Mouse (Mus musculus) spleen, adult 18-20 months (tissue): ENCODE results near the gene Hdgfl2.

Experiments
- DNase-seq, 2 experiments: peaks; one replicate each; pipeline ENCODE4 v3.0.0; 2022; ENCODE audit warnings: mixed read lengths in 2 of 2

Gene Hdgfl2

DNA sequence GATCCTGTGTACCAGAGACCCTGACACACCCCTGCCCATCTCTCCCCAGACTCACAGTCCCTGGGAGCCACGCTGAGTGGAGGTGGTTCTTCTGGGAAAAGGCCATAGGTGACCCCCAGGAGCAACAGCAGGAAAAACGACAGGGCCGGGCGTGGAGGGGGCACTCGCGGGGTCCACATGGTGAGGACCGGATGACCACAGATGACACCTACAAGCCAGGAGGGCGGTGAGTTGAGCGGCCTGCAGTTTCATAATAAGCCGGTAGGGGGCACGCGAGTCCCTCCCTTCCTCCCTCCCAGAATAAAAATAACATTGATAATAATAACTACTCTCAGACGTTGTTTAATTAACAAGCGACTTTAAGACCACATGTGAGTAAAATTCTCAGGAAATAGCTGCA, 53.2 kb downstream of the Hdgfl2 start:
- peak; percentile 52 to 76 for DNase-seq

DNA sequence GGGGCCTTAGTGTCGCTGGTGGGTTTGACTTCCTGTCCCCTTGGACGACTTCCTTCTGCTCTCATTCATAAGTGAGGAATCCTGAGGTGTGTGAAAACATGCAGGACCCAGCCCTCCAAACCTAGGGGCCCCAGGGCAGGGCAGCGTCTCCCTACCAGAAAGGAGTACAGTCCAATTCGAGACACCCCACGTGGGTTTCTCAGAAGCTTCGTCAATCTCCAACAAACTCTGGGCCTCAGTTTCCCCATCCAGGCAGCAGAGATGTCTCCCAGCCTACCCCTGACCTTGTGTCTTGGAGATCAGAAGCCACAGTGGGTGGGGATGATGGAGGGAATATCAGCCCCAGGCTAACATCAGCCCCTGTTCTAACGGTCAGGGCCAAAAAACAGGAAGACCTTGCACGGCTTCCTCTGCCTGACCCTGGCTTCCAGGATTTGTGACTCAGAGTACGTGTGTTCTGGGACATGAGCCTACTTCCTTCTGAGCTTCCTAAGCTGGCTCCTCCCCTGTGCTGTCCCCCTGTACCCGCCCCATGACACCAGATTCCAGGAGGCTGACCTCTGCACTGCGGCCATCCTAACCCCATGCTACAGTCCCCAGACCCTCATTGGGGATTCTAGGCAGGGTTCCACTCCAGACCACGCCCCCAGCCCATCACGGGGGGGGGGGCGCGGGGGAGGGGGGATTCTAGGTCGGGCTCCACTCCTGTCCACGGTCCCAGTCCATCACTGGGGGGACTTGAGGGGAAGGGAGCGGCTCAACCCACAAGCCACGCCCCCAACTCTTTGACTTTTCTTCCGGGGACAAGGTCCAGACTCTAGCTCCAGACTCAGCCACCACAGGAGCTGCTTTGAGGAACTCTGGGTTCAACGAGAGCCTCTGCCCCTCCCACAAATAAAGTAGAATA, 54.3 kb downstream of the Hdgfl2 start:
- peak in 1 of 2 experiments; percentile 42 for DNase-seq

- DNase-seq, result peak; percentile 59 to 83
Measured at GRCm38 (mm10) chr17:56134463-56134971, 55.1 kb downstream of the Hdgfl2 start.

GRCm38 (mm10) chr17:56136558-56136957, 57.1 kb downstream of the Hdgfl2 start:
- no peak for DNase-seq

DNA sequence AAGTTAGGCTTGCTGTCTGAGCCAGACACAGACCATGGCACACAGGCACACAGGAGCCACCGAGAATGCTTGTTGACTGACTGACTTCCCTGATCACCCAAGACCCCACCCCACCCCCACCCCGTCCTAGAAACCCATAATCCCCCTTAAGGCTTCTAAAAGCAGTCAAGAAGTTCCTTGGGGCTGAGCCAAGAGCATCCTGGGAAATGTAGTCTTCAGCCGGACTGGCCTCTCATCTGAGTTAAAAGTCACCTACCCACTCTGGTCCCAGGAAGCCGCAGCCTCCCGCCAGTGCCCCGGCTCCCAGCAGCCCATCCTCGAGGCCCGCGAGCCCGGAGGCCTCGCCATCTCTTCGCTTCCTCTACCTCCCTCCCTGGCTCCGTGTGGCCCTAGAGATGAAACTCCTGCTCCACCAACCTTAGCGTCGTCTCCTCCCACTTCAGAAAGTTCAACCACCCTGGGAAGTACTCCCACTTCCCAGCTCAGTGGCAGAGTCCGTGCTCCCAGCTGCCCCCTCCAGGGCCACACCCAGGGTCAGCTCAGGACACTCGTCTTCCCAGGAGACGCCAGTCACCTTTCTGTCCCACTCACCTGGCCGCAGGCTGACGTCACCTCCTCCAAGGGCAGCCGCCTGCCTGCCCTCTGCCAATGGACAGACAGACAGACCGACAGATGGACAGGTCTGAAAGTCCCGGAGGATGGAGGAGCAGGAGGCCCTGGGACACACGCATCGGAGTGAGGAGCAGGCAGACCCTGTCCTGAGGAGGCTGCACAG, 58.6 kb downstream of the Hdgfl2 start:
- DNase-seq, result no peak

DNA sequence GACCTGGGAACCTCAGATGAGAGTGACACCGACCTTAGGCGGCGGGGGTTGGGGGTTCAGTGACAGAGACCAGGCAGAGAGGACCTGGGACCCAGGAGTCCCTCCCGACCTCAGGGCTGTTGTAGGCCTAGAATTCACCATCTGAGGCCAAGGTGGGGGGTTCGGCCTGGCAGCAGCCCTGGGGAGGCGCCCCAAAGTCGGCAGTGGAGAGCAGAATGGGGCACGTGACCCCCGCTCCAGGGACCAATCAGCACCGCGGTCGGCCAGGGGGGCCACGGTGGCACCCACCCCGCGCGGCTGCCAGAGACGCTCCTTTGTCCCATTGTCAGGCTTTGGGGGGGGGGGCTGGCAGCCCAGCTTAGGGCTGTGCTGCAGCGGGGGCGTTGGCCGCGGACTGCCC, 59.9 kb downstream of the Hdgfl2 start:
- DNase-seq, result no peak

- peak in 1 of 2 experiments; percentile 45 for DNase-seq
Measured at GRCm38 (mm10) chr17:56139858-56140595, 60.6 kb downstream of the Hdgfl2 start, which contains the start of gene Sema6b. Gene Sema6b, minus strand, starts transcription at chr17:56140343.

DNA sequence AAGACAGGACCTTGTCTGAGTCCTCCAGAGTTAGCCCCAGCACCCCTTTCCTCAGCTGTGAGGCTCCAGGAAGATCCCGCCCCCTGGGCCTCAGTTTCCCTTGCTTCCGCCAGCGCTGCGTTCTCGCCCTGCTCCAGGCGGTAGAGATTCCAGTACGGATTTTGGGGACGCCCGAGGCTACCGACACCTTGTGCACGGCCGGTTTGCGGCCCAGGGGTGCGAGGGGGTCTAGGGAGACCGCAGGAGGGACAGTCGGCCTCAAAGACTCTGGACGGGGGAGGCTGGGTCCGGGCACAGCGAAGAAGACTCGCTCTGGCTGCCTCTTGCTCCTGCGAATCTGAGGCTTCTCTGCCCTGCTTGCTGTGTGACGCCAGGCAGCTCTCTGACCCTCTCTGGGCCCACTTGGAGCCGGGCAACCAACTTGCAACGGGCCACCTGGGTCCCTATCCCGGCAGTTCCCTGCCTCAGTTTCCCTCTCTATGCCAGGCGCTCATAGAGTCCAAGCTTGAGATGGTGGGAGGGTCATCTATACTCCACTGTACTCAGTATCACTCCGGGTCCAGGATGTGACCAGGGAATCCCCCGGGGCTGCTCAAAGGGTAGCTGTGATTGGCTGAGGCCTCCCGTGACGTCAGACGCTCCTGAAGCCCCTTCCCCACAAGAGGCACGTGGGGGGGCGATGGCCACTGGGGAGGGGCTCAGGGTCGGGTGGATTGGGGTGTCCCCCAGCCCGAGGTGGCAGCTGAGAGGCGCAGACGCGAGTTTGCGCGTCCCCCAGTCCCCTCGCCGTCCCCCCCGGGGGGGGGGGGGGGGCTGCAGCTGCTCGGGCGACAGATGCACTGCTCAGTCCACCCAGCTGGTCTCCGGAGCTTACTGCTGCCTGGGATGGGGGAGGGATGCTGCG, 62.5 kb downstream of the Hdgfl2 start:
- DNase-seq, result no peak

DNA sequence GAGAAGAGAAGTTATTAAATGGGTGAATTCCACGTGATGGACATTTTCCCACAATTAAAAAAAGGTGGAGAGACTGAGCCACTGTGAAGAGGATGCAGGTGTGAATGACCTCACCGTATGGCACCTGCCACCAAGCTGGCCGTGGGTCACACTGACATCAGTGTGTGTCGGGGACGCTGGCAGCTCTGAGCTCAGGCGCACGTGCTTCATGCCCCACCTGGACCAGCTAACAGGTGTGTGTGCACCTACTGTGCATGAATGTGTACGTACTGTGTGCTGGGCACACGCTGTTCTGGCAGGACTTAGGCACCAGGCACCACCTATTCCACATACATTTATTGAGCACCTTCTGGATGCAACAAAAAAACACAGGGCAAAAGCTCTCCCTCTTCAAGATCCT, 65.1 kb downstream of the Hdgfl2 start:
- no peak for DNase-seq

DNA sequence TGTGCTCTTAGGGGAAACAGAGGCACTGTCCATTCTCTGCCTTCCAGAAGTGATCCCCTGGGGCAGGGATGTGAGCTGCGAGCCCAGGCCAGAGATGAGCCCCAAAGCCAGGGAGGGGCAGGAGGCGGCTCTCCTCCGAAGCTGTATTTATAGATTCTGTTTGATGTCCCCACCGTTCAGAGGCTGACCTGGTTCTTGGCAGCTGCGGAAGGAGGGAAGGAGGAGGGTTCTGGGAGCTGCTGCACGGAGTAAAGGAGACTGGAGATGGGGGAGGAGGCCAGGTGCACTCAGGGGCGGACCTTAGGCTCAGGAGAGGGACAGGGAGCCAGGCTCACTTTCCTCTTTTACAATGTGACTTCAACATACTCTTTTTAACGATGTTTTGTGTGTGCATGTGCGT, 66.7 kb downstream of the Hdgfl2 start:
- DNase-seq, result no peak

GRCm38 (mm10) chr17:56147420-56147819, 68.0 kb downstream of the Hdgfl2 start:
- no peak for DNase-seq

DNA sequence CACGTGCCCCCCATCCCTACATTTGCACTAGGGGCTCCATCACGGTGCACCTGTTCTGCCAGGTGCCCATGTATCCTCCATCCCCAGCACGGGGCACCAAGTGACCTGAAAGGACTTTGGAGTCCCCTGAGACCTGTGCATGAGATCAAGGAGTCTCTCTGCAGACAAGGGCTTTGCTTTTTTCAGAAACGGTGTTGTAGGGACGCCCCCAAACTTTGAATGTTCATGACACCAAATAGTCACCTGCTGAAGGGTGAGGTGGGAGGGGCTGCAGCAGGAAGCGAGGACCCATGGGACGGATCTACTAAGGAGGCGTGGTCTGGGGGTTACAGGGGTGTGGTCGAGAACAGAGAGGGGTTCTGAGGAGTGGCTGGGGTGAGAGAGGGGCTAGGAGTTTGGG, 68.8 kb downstream of the Hdgfl2 start:
- DNase-seq, result no peak

- DNase-seq, result no peak
Measured at GRCm38 (mm10) chr17:56148790-56149618, 69.6 kb downstream of the Hdgfl2 start.

GRCm38 (mm10) chr17:56149897-56150296, 70.5 kb downstream of the Hdgfl2 start:
- no peak for DNase-seq
